Mouse (Mus musculus) hindbrain, embryonic 13.5 days (tissue): ENCODE results near the gene Ammecr1. TPM values are rescaled to one million over a fixed set of nuclear protein-coding genes. Genes with fewer than 3 reads are reported as not detected.

Source experiments
- ATAC-seq: fragments of 200-750 bp; cut with Nextera tagmentation; 2 replicates; pipeline ENCODE4 v1.8.0; 2017; ENCODE audit warnings: moderate TSS enrichment; ENCODE audit not compliant: low FRiP score
- H3K27ac ChIP-seq: fragments of 300-500 bp; sonication (generic); 2 replicates; pipeline ENCODE4 v1.5.1; 2015; ENCODE audit warnings: inconsistent platforms, mild to moderate bottlenecking, moderate library complexity
- H3K27me3 ChIP-seq: fragments of 300-500 bp; sonication (generic); 2 replicates; pipeline ENCODE4 v1.6.1; 2015; ENCODE audit warnings: mild to moderate bottlenecking, inconsistent platforms
- H3K36me3 ChIP-seq: fragments of 300-500 bp; sonication (generic); 2 replicates; pipeline ENCODE4 v1.6.1; 2015; ENCODE audit warnings: mild to moderate bottlenecking, inconsistent platforms
- H3K4me1 ChIP-seq: fragments of 300-500 bp; sonication (generic); replicated peaks from 2 replicates; pipeline ENCODE4 v1.6.1; 2015; ENCODE audit warnings: inconsistent platforms
- H3K4me2 ChIP-seq: fragments of 300-500 bp; sonication (generic); 2 replicates; pipeline ENCODE4 v1.6.1; 2015; ENCODE audit warnings: inconsistent platforms, mild to moderate bottlenecking, moderate library complexity
- H3K4me3 ChIP-seq: fragments of 300-500 bp; sonication (generic); 2 replicates; pipeline ENCODE4 v1.5.1; 2015; ENCODE audit warnings: mild to moderate bottlenecking, inconsistent platforms
- H3K9ac ChIP-seq: fragments of 300-500 bp; sonication (generic); 2 replicates; pipeline ENCODE4 v1.6.1; 2015; ENCODE audit warnings: mild to moderate bottlenecking, inconsistent platforms
- H3K9me3 ChIP-seq: fragments of 300-500 bp; sonication (generic); 2 replicates; pipeline ENCODE4 v1.6.1; 2016; ENCODE audit warnings: inconsistent platforms
- WGBS: fragments of 180-500 bp; shearing (Covaris S2); methylation state at CpG from one replicate; pipeline ENCODE4 v1.1.7; 2015; 5-methylcytosine and 5-hydroxymethylcytosine counted together
- polyA plus RNA-seq: library from polyadenylated mRNA; unstranded; fragments of >200 nt; fragmentation: Nextera tagmentation; extraction: Ambion mirVana; gene quantifications from 2 replicates; pipeline ENCODE4 v1.2.1, GENCODE M21; 2015

Ammecr1 gene
- polyA plus RNA-seq, 1 experiment from 2014 or later, result 4.9 TPM

DNA sequence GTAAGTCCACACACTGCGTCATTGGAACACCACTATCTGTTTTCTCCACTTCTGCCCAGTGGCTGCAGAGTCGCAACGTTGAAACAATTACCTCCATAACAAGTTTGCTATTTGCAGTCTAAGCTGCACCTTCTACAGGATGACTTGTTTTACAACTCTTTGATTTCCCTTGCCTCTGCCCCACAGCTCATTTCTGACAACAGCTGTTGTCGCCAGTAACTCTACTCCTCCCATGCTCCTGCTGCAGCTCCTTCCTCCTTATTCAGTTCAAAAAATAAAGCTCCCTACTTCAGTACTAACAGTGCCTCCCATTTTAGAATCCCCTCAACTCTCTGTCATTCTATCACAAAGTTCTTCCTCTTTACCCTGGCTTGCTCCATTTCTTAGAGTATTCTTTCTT lies 12.7 kb upstream of the Ammecr1 start:
- Histone ChIP-seq H3K27ac (no peak overlapping the region), H3K4me2 (no peak overlapping the region), H3K4me1 (no peaks in the 10 kb centered on the region), H3K9ac (no peak overlapping the region), H3K27me3 (peaks cover 14% of the 10 kb centered on the region; the same call in 1 of the 2 replicates), H3K4me3 (no peak overlapping the region), H3K9me3 (no peaks in the 10 kb centered on the region), H3K36me3 (no peaks in the 10 kb centered on the region)
- WGBS, result 79% methylated on average over 4 of the region's 4 CpGs
- ATAC-seq, result no peak

DNA sequence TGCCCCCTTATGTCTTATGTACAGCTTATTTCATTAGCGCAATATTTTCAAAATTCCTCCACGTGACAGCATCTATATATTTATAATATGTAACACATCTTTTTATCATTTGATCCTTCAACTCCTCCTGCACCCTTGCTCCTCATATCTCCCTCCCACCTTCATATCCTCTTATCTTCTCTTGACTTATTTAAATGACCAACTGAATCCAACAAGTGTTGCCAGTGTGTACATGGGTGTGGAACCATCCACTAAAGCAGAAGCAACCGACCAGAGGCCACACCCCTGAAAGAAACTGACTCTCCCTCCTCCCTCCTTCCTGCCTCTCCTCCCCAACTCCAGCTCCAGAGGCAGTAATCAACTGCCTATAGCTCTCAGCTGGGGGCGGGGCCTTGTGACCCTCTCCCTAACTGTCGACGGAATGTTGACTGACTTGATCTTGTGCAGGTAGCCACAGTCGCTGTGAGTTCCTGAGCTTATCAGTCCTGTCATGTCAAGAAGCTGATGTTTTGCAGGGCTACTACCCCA lies 6.0 kb upstream of the Ammecr1 start:
- no peak for ATAC-seq
- 52% methylated on average over 7 of the region's 7 CpGs for WGBS
- no peak overlapping the region for H3K9ac ChIP-seq
- H3K36me3 ChIP-seq, result no peaks in the 10 kb centered on the region
- no peaks in the 10 kb centered on the region for H3K9me3 ChIP-seq
- no peaks in the 10 kb centered on the region for H3K4me1 ChIP-seq
- no peak overlapping the region for H3K27ac ChIP-seq
- no peak overlapping the region for H3K4me2 ChIP-seq
- no peak overlapping the region for H3K4me3 ChIP-seq
- H3K27me3 ChIP-seq, result peaks cover 19% of the 10 kb centered on the region; the same call in 1 of the 2 replicates

DNA sequence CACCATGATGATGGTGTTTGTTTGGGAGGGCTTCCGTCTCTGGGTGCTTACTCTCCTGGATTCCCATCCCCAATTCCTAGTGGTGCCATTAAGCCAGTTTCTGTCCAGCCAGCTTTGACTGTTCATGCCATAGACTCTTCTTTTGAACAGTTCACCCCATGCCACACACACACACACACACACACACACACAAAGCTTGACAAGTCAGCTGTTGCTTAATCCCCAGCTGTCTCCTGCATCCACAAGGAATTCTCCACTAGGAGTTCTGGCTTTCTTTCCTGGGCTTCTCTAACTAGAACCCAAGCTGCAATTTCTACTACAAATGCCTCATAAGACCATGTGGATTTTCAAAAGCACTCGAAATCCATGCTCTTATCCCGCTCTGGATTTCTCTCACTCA lies 5.2 kb upstream of the Ammecr1 start:
- Histone ChIP-seq H3K4me2 (no peak overlapping the region), H3K9ac (no peak overlapping the region), H3K9me3 (no peaks in the 10 kb centered on the region), H3K27ac (no peak overlapping the region), H3K4me1 (no peaks in the 10 kb centered on the region), H3K4me3 (no peak overlapping the region), H3K27me3 (peaks cover 19% of the 10 kb centered on the region; the same call in 1 of the 2 replicates), H3K36me3 (no peaks in the 10 kb centered on the region)
- 91% methylated on average over 3 of the region's 3 CpGs for WGBS
- ATAC-seq, result no peak

DNA sequence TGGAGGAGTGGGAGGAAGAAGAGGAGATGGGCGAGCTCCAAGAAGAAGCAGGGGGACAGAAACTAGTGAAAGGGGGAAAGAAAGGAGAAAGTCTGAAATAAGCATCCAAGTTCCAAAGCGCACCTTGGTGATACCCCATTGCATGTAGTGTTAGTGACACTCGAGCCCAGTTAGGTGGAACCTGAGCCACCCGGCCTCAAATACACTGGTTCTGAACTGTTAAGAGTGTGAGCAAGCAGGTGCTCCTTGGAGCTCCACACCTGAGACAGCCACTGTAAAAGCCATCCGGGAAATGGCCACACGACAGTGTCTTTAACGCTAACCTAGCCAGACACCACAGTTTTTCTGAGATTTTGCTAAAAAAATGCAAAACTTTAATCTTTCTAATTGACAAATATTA lies 539 bp upstream of the Ammecr1 start:
- H3K4me3 ChIP-seq, result peak overlapping the region; percentile 66
- H3K4me1 ChIP-seq, result peaks cover 2% of the 10 kb centered on the region; the same call in 1 of the 2 replicates
- no peaks in the 10 kb centered on the region for H3K9me3 ChIP-seq
- H3K36me3 ChIP-seq, result no peaks in the 10 kb centered on the region
- H3K4me2 ChIP-seq, result peak overlapping the region; percentile 48
- WGBS, result 40% methylated on average over 7 of the region's 7 CpGs
- ATAC-seq, result no peak
- H3K9ac ChIP-seq, result 0 out of 2 replicates have a peak overlapping the region, but pooled peaks have one; percentile 43
- peaks cover 18% of the 10 kb centered on the region; the same call in 1 of the 2 replicates for H3K27me3 ChIP-seq
- no peak overlapping the region for H3K27ac ChIP-seq

DNA sequence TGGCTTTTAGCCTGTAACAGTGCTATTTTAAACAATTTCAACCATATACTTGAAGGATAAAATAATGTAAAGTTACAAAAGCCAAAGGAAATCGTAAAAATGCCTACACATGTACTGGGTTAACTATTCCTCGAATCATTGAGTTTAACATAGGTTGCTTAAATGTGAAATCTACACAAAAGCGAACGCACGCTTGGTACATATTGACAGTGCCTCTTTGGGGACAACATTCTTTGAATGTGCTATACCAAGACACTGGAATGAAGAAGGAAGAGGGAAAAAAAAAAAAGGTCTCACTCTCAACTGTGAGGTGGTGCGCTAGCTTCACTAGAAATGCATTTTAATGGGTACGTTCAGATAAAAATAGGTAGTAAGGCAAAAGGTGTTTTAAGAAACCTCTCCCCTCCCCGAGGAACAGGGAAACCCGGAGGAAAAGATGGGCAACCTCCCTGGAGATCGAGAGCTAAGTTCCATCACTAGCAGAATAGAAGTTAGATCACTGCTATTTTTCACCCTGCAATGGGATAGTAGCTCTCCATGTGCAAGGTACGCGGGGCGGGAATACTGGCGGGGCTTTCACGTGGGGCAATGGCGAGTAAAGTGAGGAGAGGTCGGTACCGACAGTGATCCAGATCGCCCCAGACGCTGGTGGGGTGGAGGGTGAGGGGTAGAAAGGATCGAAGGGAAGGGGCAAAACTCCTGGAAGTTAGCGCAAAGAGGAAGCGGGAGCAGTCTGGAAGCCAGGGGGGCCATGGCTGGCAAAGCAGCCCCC lies 1.1 kb downstream of the Ammecr1 start:
- Histone ChIP-seq H3K4me2 (peak overlapping the region; percentile 62), H3K36me3 (no peaks in the 10 kb centered on the region), H3K4me3 (peak overlapping the region; percentile 66), H3K9ac (peak overlapping the region; percentile 80), H3K9me3 (no peaks in the 10 kb centered on the region), H3K4me1 (peaks cover 2% of the 10 kb centered on the region; the same call in 1 of the 2 replicates), H3K27ac (peak overlapping the region; percentile 94; the same call in 1 of the 2 replicates), H3K27me3 (peaks cover 12% of the 10 kb centered on the region; the same call in 1 of the 2 replicates)
- no peak; the same call in 1 of the 2 replicates for ATAC-seq
- 24% methylated on average over 23 of the region's 23 CpGs for WGBS

DNA sequence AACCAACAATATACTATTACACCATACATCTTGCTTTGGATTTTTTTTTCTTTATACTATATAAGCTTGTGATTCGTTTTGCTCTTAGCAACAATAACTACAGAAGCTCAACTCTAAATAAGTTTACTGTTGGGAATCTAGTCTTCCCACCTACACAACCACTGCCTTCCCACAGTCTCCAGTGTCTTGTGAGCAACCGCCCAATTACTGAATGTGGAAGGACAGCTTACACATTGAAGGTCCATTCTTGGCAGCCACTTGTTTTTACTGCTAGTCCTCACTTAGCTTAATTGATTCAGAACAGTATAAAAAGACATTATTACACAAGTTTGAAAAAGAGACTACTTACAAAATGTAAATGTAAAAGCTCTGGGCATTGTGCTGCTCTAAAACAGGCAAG lies 6.1 kb downstream of the Ammecr1 start:
- Histone ChIP-seq H3K27me3 (peaks cover 8% of the 10 kb centered on the region; the same call in 1 of the 2 replicates), H3K4me1 (peaks cover 2% of the 10 kb centered on the region; the same call in 1 of the 2 replicates), H3K4me3 (no peak overlapping the region), H3K27ac (no peak overlapping the region), H3K9me3 (no peaks in the 10 kb centered on the region), H3K36me3 (no peaks in the 10 kb centered on the region), H3K4me2 (no peak overlapping the region), H3K9ac (no peak overlapping the region)
- no peak for ATAC-seq
- 77% methylated on average over 2 of the region's 2 CpGs for WGBS

DNA sequence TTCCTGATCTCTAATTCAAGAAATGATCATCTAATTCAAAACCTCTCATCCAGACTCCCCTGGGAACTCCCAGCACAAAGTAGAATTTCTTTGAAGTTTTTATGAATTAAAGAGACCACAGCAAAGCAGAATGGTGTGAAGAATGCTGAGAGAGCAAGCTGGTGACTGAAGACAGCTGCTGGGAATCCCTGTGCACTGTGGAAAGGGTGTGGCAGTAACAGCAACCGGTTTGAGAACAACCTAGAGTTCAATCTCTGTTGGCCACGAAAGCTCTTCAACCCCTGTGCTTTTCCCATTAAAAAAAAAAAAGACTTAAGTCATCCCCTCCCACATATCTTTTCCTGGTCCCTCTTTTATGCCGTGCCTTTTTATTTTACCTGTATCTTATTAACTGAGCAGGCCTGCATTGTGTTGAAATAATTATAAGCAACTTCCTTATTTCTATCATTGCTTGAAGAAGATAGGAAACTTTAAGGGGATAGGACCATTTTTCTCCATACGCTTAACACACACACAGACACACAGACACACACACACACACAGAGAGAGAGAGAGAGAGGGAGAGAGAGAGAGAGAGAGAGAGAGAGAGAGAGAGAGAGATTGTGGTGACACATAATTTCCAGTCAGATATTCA lies 6.7 kb downstream of the Ammecr1 start:
- Histone ChIP-seq H3K27ac (no peak overlapping the region), H3K9me3 (no peaks in the 10 kb centered on the region), H3K36me3 (no peaks in the 10 kb centered on the region), H3K4me2 (no peak overlapping the region), H3K4me3 (no peak overlapping the region), H3K9ac (no peak overlapping the region), H3K4me1 (peaks cover 2% of the 10 kb centered on the region; the same call in 1 of the 2 replicates), H3K27me3 (peaks cover 8% of the 10 kb centered on the region; the same call in 1 of the 2 replicates)
- WGBS, result 80% methylated on average over 4 of the region's 4 CpGs
- no peak for ATAC-seq

DNA sequence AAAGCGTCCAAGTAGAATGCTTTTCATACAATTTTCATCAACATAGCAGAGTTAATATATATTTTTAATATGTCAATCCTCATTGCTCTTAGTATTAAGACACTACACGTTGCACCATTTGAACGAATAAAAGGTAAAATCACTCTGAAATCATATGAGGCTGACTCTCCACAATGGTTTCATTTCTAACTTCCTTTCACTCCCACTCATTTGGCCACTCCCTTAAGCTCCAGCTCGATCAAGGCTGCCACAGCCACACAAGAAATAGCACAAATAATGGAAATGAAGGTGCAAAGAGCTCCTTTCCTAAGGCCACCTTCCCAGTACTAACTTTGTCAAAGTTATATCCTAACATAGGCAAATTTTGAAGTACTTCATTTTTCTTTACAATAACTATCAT lies 38.1 kb downstream of the Ammecr1 start:
- no peak for ATAC-seq
- Histone ChIP-seq H3K4me1 (no peaks in the 10 kb centered on the region), H3K4me3 (no peak overlapping the region), H3K9me3 (no peaks in the 10 kb centered on the region), H3K9ac (no peak overlapping the region), H3K4me2 (no peak overlapping the region), H3K36me3 (no peaks in the 10 kb centered on the region), H3K27ac (no peak overlapping the region), H3K27me3 (no peaks in the 10 kb centered on the region)
- WGBS, result 92% methylated on average over 4 of the region's 4 CpGs

DNA sequence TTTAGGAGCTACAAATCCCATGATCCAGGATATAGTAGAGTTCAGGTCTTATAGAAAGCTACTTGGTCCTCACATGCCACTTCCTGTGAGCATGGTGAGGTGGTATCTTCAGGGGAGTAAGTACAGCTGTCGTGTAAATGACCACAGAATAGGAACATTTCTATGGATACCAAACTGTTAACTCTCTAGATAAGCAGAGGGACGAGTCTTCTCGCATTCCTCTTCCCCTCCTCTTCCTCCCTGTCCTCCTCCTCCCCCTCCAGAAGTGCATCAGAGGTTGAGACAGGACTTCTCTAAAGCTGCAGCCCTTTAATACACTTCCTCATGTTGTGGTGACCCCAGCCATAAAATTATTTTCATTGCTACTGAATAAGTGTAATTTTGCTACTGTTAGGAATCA lies 49.1 kb downstream of the Ammecr1 start:
- Histone ChIP-seq H3K4me3 (no peak overlapping the region), H3K36me3 (no peaks in the 10 kb centered on the region), H3K27ac (no peak overlapping the region), H3K9ac (no peak overlapping the region), H3K9me3 (no peaks in the 10 kb centered on the region), H3K27me3 (peaks cover 4% of the 10 kb centered on the region; the same call in 1 of the 2 replicates), H3K4me2 (no peak overlapping the region), H3K4me1 (no peaks in the 10 kb centered on the region)
- WGBS, result 63% methylated on average over 3 of the region's 3 CpGs
- ATAC-seq, result no peak

DNA sequence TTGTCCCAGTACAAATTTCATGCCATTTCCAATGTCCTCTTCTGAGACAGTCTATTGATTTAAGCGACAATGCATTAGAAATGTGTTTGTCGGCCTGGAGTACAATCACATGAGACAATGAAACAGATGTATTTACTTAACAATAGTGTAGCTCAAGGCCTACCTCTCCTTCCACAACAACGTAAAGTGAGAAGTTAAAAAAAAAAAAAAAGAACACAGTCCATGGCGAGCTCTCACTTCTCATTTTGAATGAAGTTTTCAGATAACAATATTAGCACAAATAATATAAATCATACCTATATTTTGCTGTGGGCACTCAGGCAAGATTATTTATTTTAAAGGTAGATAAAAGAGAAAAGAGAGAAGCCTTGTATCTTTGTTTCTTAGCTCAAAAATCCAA lies 49.8 kb downstream of the Ammecr1 start:
- WGBS, result 76% methylated on average over 4 of the region's 4 CpGs
- H3K9me3 ChIP-seq, result no peaks in the 10 kb centered on the region
- no peak overlapping the region for H3K27ac ChIP-seq
- no peaks in the 10 kb centered on the region for H3K36me3 ChIP-seq
- no peak overlapping the region for H3K4me2 ChIP-seq
- H3K4me1 ChIP-seq, result no peaks in the 10 kb centered on the region
- no peak overlapping the region for H3K4me3 ChIP-seq
- H3K9ac ChIP-seq, result no peak overlapping the region
- no peak for ATAC-seq
- peaks cover 4% of the 10 kb centered on the region; the same call in 1 of the 2 replicates for H3K27me3 ChIP-seq

DNA sequence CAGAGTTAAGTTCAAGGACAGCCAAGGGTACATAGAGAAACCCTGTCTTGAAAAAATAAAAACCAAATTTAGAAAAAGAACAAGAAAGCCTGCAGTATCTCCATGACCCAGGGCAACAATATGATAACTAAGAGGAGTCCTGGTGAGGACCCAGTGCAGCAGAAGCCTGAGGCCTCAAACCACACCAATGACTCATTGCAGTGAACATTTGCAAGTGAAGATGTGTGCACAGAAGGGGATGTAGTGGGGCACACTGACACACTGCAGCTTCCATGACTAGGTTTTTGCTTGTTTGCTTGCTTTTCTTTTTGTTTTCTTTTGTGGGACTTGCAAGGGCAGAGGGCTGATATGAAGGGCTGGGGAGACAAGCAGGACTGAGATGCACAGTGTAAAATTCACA lies 52.3 kb downstream of the Ammecr1 start:
- Histone ChIP-seq H3K4me1 (no peaks in the 10 kb centered on the region), H3K4me3 (no peak overlapping the region), H3K9me3 (no peaks in the 10 kb centered on the region), H3K27me3 (no peaks in the 10 kb centered on the region), H3K9ac (no peak overlapping the region), H3K36me3 (no peaks in the 10 kb centered on the region), H3K4me2 (no peak overlapping the region), H3K27ac (no peak overlapping the region)
- ATAC-seq, result no peak

DNA sequence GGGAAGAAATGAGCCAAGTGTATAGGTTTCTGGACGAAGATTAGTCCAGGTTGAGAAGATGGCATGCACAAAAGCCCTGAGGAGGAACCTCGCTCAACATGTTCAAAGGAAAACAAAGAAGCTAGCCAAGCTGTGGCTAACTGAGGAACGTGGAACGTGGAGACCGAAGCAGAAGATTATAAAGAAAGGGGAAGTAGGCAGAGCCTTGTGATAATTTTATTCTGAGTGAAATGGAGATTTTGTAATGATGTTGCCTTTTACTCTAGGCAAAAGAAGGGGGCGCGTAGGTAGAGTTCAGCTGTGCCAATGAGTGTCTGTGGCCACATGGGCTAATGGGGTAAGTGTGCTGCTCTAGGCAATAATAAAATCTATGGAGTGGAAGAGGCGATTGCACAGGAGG lies 62.7 kb downstream of the Ammecr1 start:
- Histone ChIP-seq H3K27ac (no peak overlapping the region), H3K36me3 (no peaks in the 10 kb centered on the region), H3K4me2 (no peak overlapping the region), H3K9me3 (no peaks in the 10 kb centered on the region), H3K4me3 (no peak overlapping the region), H3K9ac (no peak overlapping the region), H3K4me1 (no peaks in the 10 kb centered on the region), H3K27me3 (peaks cover 12% of the 10 kb centered on the region; the same call in 1 of the 2 replicates)
- no peak for ATAC-seq
- WGBS, result 87% methylated on average over 8 of the region's 8 CpGs
